Mouse (Mus musculus): ENCODE data around the gene Klhdc7a. TPM values are rescaled to one million over a fixed set of nuclear protein-coding genes. Genes with fewer than 3 reads are reported as not detected.

Klhdc7a gene
- polyA plus RNA-seq, 1 experiment from 2014 or later = 0.68 TPM

DNA sequence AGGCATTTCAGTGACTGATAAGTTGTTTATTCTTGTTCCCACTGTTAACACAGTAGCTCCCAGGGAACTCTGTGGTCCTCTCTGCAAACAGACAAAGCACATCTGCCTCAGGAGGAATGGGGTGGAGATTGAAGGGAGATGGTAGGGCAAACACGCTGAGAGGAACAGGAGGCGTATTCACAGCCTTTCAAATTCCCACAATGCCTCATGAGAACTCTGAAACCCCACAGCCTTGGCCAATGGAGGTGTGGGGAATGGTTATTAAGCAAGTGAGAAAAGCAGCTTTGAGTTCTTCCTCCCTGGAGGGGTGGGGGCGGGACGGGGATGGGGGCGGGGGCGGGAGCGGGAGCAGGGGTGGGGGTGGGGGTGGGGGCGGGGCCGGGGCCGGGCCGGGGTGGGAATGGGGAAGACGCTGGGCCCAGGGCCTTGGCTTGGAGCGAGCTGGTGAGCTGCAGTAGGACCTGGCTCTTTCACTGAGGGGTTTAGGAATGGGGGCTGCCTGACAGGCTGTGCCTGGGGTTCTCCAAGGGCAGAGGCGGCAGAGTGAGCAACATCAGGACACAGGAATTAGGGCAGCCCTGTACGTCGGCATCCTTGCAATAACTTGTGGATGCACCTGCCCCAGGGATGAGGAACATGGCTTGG is 25.4 kb upstream of the Klhdc7a start:
- ATAC-seq = no peak
- Histone ChIP-seq H3K4me2 (ENCODE audit: low read length) (no peak overlapping the region), H3K36me3 (ENCODE audit: control insufficient read depth, insufficient read depth, low read length) (no peaks in the 10 kb centered on the region), H3K27me3 (replicated peaks; ENCODE audit: control insufficient read depth, insufficient read depth, low read length) (no peaks in the 10 kb centered on the region), H3K4me1 (ENCODE audit: control insufficient read depth, insufficient read depth, low read depth, low read length) (peaks cover 6% of the 10 kb centered on the region), H3K9me3 (ENCODE audit: control insufficient read depth, low read length) (no peaks in the 10 kb centered on the region), H3K27ac (ENCODE audit: low read depth, low read length) (no peak overlapping the region), H3K4me3 (ENCODE audit: low read length) (no peak overlapping the region), H3K9ac (ENCODE audit: low read depth, low read length) (no peak overlapping the region)
- 11% methylated on average over 9 of the region's 16 CpGs for WGBS

DNA sequence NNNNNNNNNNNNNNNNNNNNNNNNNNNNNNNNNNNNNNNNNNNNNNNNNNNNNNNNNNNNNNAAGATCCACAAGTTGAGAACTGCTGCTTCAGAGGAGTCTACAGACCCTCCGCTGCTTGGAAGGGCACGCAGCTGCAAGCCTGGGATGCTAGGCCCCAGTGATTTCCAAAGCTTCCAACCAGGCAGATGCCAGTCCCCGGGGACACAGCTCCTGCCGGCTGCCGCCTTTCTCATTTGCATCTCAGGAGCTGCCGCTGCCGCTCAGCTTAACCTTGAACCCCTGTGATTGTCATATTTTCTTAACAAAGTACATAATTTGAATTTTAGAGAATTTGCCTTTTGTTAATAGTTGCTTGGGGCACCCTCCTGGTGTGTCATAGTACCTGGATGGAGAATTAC is 19.1 kb upstream of the Klhdc7a start:
- peaks cover 2% of the 10 kb centered on the region; the same call in 1 of the 2 replicates for H3K27me3 ChIP-seq (replicated peaks; ENCODE audit: control insufficient read depth, insufficient read depth, low read length)

GRCm38 (mm10) chr4:139978716-139979115 is 10.9 kb upstream of the Klhdc7a start:
- WGBS = 32% methylated on average over 5 of the region's 5 CpGs
- no peak overlapping the region for H3K4me2 ChIP-seq (ENCODE audit: low read length)
- H3K4me1 ChIP-seq (ENCODE audit: control insufficient read depth, insufficient read depth, low read depth, low read length) = peaks cover 6% of the 10 kb centered on the region; the same call in 1 of the 2 replicates
- no peak overlapping the region for H3K9ac ChIP-seq (ENCODE audit: low read depth, low read length)
- no peak overlapping the region for H3K4me3 ChIP-seq (ENCODE audit: low read length)
- H3K36me3 ChIP-seq (ENCODE audit: control insufficient read depth, insufficient read depth, low read length) = no peaks in the 10 kb centered on the region
- no peaks in the 10 kb centered on the region for H3K27me3 ChIP-seq (replicated peaks; ENCODE audit: control insufficient read depth, insufficient read depth, low read length)
- H3K9me3 ChIP-seq (ENCODE audit: control insufficient read depth, low read length) = no peaks in the 10 kb centered on the region
- H3K27ac ChIP-seq (ENCODE audit: low read depth, low read length) = no peak overlapping the region
- ATAC-seq = no peak

More for the DNA sequence above, 19.1 kb upstream of the Klhdc7a start:
- Histone ChIP-seq H3K9ac (ENCODE audit: low read depth, low read length) (no peak overlapping the region), H3K4me2 (ENCODE audit: low read length) (no peak overlapping the region), H3K36me3 (ENCODE audit: control insufficient read depth, insufficient read depth, low read length) (no peaks in the 10 kb centered on the region), H3K4me1 (ENCODE audit: control insufficient read depth, insufficient read depth, low read depth, low read length) (no peaks in the 10 kb centered on the region), H3K9me3 (ENCODE audit: control insufficient read depth, low read length) (no peaks in the 10 kb centered on the region), H3K4me3 (ENCODE audit: low read length) (no peak overlapping the region), H3K27ac (ENCODE audit: low read depth, low read length) (no peak overlapping the region)
- 17% methylated on average over 7 of the region's 7 CpGs for WGBS
- no peak for ATAC-seq

DNA sequence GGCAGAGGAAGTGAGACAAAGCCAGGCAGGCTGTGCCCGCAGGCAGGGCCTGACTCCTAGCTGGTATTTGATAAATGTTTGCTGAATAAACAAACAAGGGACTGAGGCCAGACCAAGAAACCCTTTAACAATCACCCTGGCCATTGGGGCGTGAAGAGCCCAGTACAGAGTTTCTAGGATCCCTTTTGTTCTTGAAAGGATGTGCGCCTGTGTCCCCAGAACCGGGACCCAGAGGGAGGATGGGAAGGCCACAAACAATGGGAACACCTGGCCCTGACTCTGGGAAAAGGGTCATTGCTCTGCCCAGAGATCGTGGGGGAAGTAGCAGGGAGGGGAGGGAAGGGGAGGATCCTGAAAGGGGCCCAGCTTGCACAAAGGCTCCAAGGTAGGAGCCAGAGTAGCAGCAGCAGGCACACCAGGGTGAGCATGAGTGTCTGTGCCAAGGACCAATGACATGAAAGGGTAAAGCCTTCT is 9.5 kb upstream of the Klhdc7a start:
- Histone ChIP-seq H3K27ac (ENCODE audit: low read depth, low read length) (no peak overlapping the region), H3K4me1 (ENCODE audit: control insufficient read depth, insufficient read depth, low read depth, low read length) (peaks cover 6% of the 10 kb centered on the region; the same call in 1 of the 2 replicates), H3K9ac (ENCODE audit: low read depth, low read length) (no peak overlapping the region; the same call in 1 of the 2 replicates), H3K4me2 (ENCODE audit: low read length) (no peak overlapping the region), H3K27me3 (replicated peaks; ENCODE audit: control insufficient read depth, insufficient read depth, low read length) (no peaks in the 10 kb centered on the region), H3K36me3 (ENCODE audit: control insufficient read depth, insufficient read depth, low read length) (no peaks in the 10 kb centered on the region), H3K4me3 (ENCODE audit: low read length) (no peak overlapping the region), H3K9me3 (ENCODE audit: control insufficient read depth, low read length) (no peaks in the 10 kb centered on the region)
- no peak for ATAC-seq
- 16% methylated on average over 5 of the region's 5 CpGs for WGBS

DNA sequence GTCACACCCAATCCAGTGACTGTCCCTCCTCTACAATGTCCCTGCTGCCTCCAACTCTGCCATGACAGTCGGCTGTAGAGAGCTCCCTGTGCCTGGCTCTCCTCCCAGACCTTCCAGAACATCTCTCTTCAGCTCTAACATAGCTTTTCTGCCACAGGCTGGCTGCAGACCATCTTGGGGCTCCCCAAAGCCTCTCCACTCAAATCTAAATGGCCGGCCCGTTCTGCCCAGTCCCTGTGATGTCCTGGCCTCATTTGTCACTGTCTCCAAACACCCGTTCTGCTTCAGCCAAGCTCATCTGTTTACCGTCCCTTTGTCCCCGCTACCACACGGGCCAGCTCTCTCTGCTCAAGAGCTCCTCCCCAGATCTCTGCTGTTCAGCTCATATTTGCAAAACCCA is 6.7 kb upstream of the Klhdc7a start:
- H3K4me2 ChIP-seq (ENCODE audit: low read length) = no peak overlapping the region
- no peaks in the 10 kb centered on the region for H3K9me3 ChIP-seq (ENCODE audit: control insufficient read depth, low read length)
- WGBS = 22% methylated on average over 7 of the region's 7 CpGs
- peak overlapping the region; percentile 57 for H3K27ac ChIP-seq (ENCODE audit: low read depth, low read length)
- no peaks in the 10 kb centered on the region for H3K27me3 ChIP-seq (replicated peaks; ENCODE audit: control insufficient read depth, insufficient read depth, low read length)
- no peaks in the 10 kb centered on the region for H3K36me3 ChIP-seq (ENCODE audit: control insufficient read depth, insufficient read depth, low read length)
- peak; percentile 72 for ATAC-seq
- H3K4me1 ChIP-seq (ENCODE audit: control insufficient read depth, insufficient read depth, low read depth, low read length) = peaks cover 6% of the 10 kb centered on the region; the same call in 1 of the 2 replicates
- no peak overlapping the region for H3K4me3 ChIP-seq (ENCODE audit: low read length)
- no peak overlapping the region for H3K9ac ChIP-seq (ENCODE audit: low read depth, low read length)

GRCm38 (mm10) chr4:139967475-139967891 is 343 bp downstream of the Klhdc7a start:
- H3K4me2 ChIP-seq (ENCODE audit: low read length) = no peak overlapping the region
- no peaks in the 10 kb centered on the region for H3K9me3 ChIP-seq (ENCODE audit: control insufficient read depth, low read length)
- H3K27me3 ChIP-seq (replicated peaks; ENCODE audit: control insufficient read depth, insufficient read depth, low read length) = no peaks in the 10 kb centered on the region
- H3K4me3 ChIP-seq (ENCODE audit: low read length) = no peak overlapping the region
- no peaks in the 10 kb centered on the region for H3K36me3 ChIP-seq (ENCODE audit: control insufficient read depth, insufficient read depth, low read length)
- H3K4me1 ChIP-seq (ENCODE audit: control insufficient read depth, insufficient read depth, low read depth, low read length) = peaks cover 7% of the 10 kb centered on the region
- peak; percentile 38; the same call in 1 of the 2 replicates for ATAC-seq
- H3K27ac ChIP-seq (ENCODE audit: low read depth, low read length) = peak overlapping the region; percentile 16; the same call in 1 of the 2 replicates
- no peak overlapping the region for H3K9ac ChIP-seq (ENCODE audit: low read depth, low read length)
- whole genome bisulfite sequencing = 17% methylated on average over 10 of the region's 10 CpGs

- no peak overlapping the region for H3K9ac ChIP-seq (ENCODE audit: low read depth, low read length)
- H3K4me2 ChIP-seq (ENCODE audit: low read length) = no peak overlapping the region
- H3K4me3 ChIP-seq (ENCODE audit: low read length) = no peak overlapping the region
- H3K9me3 ChIP-seq (ENCODE audit: control insufficient read depth, low read length) = no peaks in the 10 kb centered on the region
- no peak for ATAC-seq
- no peaks in the 10 kb centered on the region for H3K36me3 ChIP-seq (ENCODE audit: control insufficient read depth, insufficient read depth, low read length)
- no peaks in the 10 kb centered on the region for H3K27me3 ChIP-seq (replicated peaks; ENCODE audit: control insufficient read depth, insufficient read depth, low read length)
- peak overlapping the region; percentile 16; the same call in 1 of the 2 replicates for H3K27ac ChIP-seq (ENCODE audit: low read depth, low read length)
- peaks cover 7% of the 10 kb centered on the region for H3K4me1 ChIP-seq (ENCODE audit: control insufficient read depth, insufficient read depth, low read depth, low read length)
- 47% methylated on average over 3 of the region's 3 CpGs for WGBS
Measured at GRCm38 (mm10) chr4:139966981-139967380, 845 bp downstream of the Klhdc7a start.

DNA sequence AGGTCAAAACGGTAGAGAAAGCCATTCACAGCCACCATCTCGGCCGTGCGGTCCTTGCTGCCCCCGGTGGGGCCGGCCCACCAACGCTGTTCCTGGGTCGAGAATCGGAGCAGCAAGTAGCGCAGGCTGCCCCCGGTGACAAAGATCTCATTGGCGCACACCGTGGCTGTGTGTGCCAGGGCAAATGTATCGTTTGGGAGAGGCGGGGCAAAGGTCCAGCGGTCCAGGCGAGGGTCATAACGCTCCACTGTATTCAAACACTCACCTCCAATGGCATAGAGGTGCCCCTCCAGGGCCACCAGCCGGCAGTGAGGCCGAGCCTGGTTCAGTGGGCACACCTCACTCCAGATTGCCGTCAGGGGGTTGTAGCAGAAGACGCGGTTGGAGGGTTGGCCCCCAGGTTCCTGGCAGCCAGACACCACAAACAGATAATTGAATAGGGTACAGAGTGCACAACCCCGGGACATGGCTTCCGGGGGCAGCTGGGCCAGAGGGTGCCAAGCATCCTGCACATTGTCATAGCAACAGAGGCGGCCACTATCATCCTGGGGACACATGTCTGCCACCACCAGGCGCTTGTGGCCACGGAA is 2.1 kb downstream of the Klhdc7a start:
- Histone ChIP-seq H3K27me3 (replicated peaks; ENCODE audit: control insufficient read depth, insufficient read depth, low read length) (no peaks in the 10 kb centered on the region), H3K36me3 (ENCODE audit: control insufficient read depth, insufficient read depth, low read length) (no peaks in the 10 kb centered on the region), H3K27ac (ENCODE audit: low read depth, low read length) (no peak overlapping the region), H3K9ac (ENCODE audit: low read depth, low read length) (no peak overlapping the region), H3K4me1 (ENCODE audit: control insufficient read depth, insufficient read depth, low read depth, low read length) (peaks cover 7% of the 10 kb centered on the region), H3K4me3 (ENCODE audit: low read length) (no peak overlapping the region), H3K9me3 (ENCODE audit: control insufficient read depth, low read length) (no peaks in the 10 kb centered on the region), H3K4me2 (ENCODE audit: low read length) (no peak overlapping the region)
- WGBS = 86% methylated on average over 28 of the region's 28 CpGs
- ATAC-seq = no peak

DNA sequence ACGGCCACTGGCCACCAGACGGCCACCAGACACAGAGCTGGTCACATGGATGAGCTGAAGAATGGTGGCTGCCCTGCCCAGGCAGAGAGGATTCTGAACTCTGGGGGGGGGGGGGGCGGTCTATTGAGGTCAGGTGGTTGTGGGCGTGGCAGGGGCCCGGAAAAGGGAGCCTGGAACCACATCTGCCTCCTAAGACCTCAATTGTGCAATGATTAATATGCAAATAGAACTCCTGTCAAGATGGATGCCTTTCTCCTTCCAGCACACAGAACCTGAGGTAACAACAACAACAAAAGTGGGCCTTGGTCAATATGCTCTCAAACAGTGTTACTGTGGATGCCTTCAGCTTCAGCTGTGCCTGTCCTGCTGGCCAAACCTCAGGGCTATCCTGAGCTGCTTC is 3.4 kb downstream of the Klhdc7a start:
- Histone ChIP-seq H3K9ac (ENCODE audit: low read depth, low read length) (no peak overlapping the region), H3K4me1 (ENCODE audit: control insufficient read depth, insufficient read depth, low read depth, low read length) (peaks cover 11% of the 10 kb centered on the region), H3K36me3 (ENCODE audit: control insufficient read depth, insufficient read depth, low read length) (no peaks in the 10 kb centered on the region), H3K27ac (ENCODE audit: low read depth, low read length) (no peak overlapping the region), H3K4me3 (ENCODE audit: low read length) (no peak overlapping the region), H3K27me3 (replicated peaks; ENCODE audit: control insufficient read depth, insufficient read depth, low read length) (no peaks in the 10 kb centered on the region), H3K9me3 (ENCODE audit: control insufficient read depth, low read length) (no peaks in the 10 kb centered on the region), H3K4me2 (ENCODE audit: low read length) (no peak overlapping the region)
- 69% methylated on average over 5 of the region's 5 CpGs for WGBS
- no peak for ATAC-seq

Measured in hindbrain, embryonic 16.5 days (tissue).